Mouse (Mus musculus): ENCODE data around the gene Ccni. TPM values are rescaled to one million over a fixed set of nuclear protein-coding genes. Genes with fewer than 3 reads are reported as not detected.

Ccni gene
- 239 TPM for polyA plus RNA-seq (2017; shearing (Covaris generic))

DNA sequence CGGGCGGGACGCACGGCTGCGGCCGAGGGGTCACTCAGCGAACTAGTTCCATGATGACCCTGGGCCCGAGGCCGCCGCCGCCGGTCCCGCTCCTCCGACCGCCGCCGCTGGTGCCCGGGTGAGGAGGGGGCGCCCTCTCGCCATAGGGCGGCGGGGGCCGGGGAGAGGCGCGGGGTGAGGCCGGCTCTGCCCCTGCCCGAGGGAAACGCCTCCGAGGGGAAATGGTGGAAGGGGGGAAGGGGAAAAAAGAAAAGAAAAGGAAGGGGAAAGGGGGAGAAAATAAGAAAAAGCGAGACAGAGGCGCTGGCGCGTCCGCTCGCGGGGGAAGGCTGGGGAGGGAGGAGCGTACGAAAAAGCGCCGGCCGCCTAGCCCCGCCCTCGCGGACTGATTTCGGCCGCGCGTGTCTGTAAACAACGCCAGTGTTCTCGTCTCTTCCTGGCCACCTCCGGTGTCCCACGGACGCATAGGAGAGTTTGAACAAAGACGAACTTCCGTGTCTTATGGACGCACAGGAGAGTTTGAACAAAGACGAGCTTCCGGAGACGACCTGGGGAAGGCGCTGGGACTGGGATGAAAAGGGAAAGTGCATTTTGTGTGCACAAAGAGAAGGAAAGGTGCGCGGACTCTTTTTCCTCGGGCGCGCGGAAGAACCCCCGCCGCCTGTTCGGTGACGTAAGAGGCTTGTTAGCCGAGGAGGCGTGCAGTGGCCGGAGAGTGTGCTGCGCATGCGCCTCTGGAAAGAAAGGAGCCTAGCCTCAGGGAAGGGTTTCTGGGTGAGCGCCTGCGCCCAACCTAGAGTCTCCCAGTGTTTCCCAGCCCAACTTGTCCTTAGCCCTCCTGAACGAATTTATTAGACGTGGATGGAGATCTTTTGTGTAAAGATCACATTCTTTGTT lies at the start of gene Ccni, which contains the start of gene 2010109A12Rik:
Ccni (minus strand) TSS at position 387 of the 897 bp plus-strand sequence.
2010109A12Rik (plus strand) TSS at position 410 of the 897 bp plus-strand sequence.

Other genes starting within 250 kb of the Ccni start
- gene Sowahb, start 161.5 kb downstream of the Ccni start, polyA plus RNA-seq (2017; shearing (Covaris generic)) = not detected
- gene Sept11, start 113.1 kb downstream of the Ccni start, polyA plus RNA-seq (2017; shearing (Covaris generic)) = 43.9 TPM
- gene 2010109A12Rik, start within 50 bp of the Ccni start, polyA plus RNA-seq (2017; shearing (Covaris generic)) = 4.7 TPM
- gene Ccng2, start 60.8 kb upstream of the Ccni start, polyA plus RNA-seq (2017; shearing (Covaris generic)) = 194 TPM